Mouse (Mus musculus) liver, adult 2 months (tissue): ENCODE results near the gene Acsl5.

Experiments
- CTCF ChIP-seq: fragments of 200-500 bp; IDR thresholded peaks from 2 replicates; pipeline ENCODE4 v1.5.1; 2011; ENCODE audit warnings: low read depth, low read length, control low read depth
- POLR2A ChIP-seq: fragments of 200-500 bp; IDR thresholded peaks from 2 replicates; pipeline ENCODE4 v1.6.1; 2011; ENCODE audit warnings: low read length, control low read depth; ENCODE audit not compliant: insufficient read depth; ENCODE audit errors: extremely low read depth

GRCm38 (mm10) chr19:55332641-55333268 is 81.0 kb downstream of the Acsl5 start:
- peak; percentile 70 for TF ChIP-seq CTCF
- no peak for TF ChIP-seq POLR2A
